Mouse (Mus musculus) forebrain, embryonic 13.5 days (tissue): ENCODE results near the gene 4933428G20Rik. TPM values are rescaled to one million over a fixed set of nuclear protein-coding genes. Genes with fewer than 3 reads are reported as not detected.

Experiments used
- ATAC-seq: fragments of 200-750 bp; cut with Nextera tagmentation; 2 replicates; pipeline ENCODE4 v1.8.0; 2017
- H3K27ac ChIP-seq: fragments of 300-500 bp; sonication (generic); 2 replicates; pipeline ENCODE4 v1.5.1; 2015; ENCODE audit warnings: inconsistent platforms, mild to moderate bottlenecking, moderate library complexity
- H3K27me3 ChIP-seq: fragments of 300-500 bp; sonication (generic); 2 replicates; pipeline ENCODE4 v1.6.1; 2015; ENCODE audit warnings: mild to moderate bottlenecking, inconsistent platforms
- H3K36me3 ChIP-seq: fragments of 300-500 bp; sonication (generic); 2 replicates; pipeline ENCODE4 v1.6.1; 2015; ENCODE audit warnings: mild to moderate bottlenecking, inconsistent platforms; ENCODE audit not compliant: poor library complexity, severe bottlenecking
- H3K4me1 ChIP-seq: fragments of 300-500 bp; sonication (generic); 2 replicates; pipeline ENCODE4 v1.6.1; 2015; ENCODE audit warnings: inconsistent platforms
- H3K4me2 ChIP-seq: fragments of 300-500 bp; sonication (generic); 2 replicates; pipeline ENCODE4 v1.6.1; 2015; ENCODE audit warnings: inconsistent platforms, mild to moderate bottlenecking, moderate library complexity
- H3K4me3 ChIP-seq: fragments of 300-500 bp; sonication (generic); 2 replicates; pipeline ENCODE4 v1.5.1; 2015; ENCODE audit warnings: mild to moderate bottlenecking, inconsistent platforms
- H3K9ac ChIP-seq: fragments of 300-500 bp; sonication (generic); 2 replicates; pipeline ENCODE4 v1.6.1; 2015; ENCODE audit warnings: mild to moderate bottlenecking, inconsistent platforms
- H3K9me3 ChIP-seq: fragments of 300-500 bp; sonication (generic); replicated peaks from 2 replicates; pipeline ENCODE4 v1.6.1; 2016; ENCODE audit warnings: inconsistent platforms
- WGBS: fragments of 180-500 bp; shearing (Covaris S2); methylation state at CpG from one replicate; pipeline ENCODE4 v1.1.7; 2015; 5-methylcytosine and 5-hydroxymethylcytosine counted together
- polyA plus RNA-seq: library from polyadenylated mRNA; unstranded; fragments of >200 nt; fragmentation: Nextera tagmentation; extraction: Ambion mirVana; gene quantifications from 2 replicates; pipeline ENCODE4 v1.2.1, GENCODE M21; 2015

Gene 4933428G20Rik
- polyA plus RNA-seq, 1 experiment from 2014 or later: 0.46 TPM

DNA sequence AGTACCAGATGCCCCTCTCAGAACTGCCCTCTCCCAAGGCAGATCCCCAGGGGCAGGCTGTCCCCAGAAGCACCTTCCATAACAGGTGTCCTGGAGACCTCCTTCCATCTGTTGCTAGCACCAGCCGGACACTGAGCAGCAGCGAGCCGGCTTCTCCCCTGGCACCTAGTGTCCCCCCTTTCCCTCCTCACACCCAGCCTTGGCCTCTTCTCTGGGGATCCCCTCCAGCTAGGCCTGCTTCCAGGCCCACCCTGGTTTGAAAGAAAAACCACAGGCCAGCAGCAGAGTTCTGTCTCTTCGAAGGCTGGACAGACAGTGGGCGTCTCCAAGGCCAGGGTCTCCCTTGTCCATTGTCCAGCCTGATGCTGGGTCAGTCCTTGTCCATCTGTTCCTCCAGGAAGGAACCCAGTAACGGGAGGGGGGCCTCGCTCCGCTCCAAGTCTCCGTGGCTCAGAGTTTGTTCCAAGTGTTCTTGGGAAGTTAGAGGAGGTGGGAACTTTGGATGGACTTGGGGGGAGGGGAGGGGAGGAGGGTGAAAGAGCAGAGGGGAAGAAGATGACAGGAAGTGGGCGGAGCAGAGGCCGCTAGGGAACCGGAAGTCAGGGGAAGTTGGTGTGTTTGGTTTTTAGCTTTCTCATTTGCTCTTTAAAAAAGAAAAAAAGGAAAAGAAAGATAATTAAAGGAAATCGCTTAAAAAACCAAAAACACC, 11.7 kb upstream of the 4933428G20Rik start:
- no peak overlapping the region for H3K27ac ChIP-seq
- WGBS: 59% methylated on average over 13 of the region's 13 CpGs
- no peak for ATAC-seq

GRCm38 (mm10) chr11:97510966-97511660, 11.0 kb upstream of the 4933428G20Rik start:
- Histone ChIP-seq H3K4me3 (no peak overlapping the region), H3K9me3 (no peaks in the 10 kb centered on the region), H3K27ac (peak overlapping the region; percentile 25; the same call in 1 of the 2 replicates), H3K27me3 (no peaks in the 10 kb centered on the region), H3K4me2 (no peak overlapping the region), H3K36me3 (peaks cover 20% of the 10 kb centered on the region), H3K9ac (no peak overlapping the region), H3K4me1 (peaks cover 18% of the 10 kb centered on the region)
- 22% methylated on average over 10 of the region's 10 CpGs for WGBS
- ATAC-seq: no peak

More for the DNA sequence above, 11.7 kb upstream of the 4933428G20Rik start:
- Histone ChIP-seq H3K9ac (no peak overlapping the region), H3K9me3 (no peaks in the 10 kb centered on the region), H3K4me3 (no peak overlapping the region), H3K4me1 (peaks cover 18% of the 10 kb centered on the region), H3K27me3 (no peaks in the 10 kb centered on the region), H3K4me2 (no peak overlapping the region), H3K36me3 (peaks cover 26% of the 10 kb centered on the region)

DNA sequence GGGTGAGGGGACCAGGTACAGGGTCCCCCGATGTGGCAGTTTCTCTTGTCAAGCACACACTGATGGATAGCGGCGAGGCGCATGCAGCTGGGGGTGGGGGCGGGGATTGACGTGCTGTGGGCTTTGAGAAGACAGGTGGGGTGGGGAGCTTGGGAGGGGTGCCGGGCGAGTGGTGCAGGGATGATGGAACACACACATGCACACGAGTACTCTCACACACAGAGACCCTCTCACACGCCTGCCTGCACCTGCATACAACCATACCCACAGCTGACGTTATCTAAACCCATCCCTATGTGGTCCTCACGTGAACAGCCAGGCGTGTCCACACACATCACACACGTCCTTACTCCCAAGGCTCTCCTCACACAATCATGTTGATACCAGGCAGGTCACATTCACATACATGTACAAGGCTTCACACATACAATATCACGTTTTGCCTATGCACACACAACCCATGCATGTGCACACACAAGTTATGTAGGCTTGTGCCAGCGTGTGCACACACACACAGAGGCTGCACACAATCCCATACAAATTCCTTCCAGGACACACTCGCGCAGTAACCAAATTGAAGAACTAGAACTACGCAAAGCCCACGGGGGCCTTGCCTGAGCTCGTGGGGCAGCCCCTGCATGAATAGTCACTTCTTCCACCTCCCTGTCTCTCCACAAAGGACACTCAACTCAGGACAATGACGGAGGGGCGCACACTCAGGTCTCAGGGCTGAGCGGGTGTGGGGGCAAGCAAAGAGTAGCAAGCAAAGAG, 9.8 kb upstream of the 4933428G20Rik start:
- Histone ChIP-seq H3K9ac (0 out of 2 replicates have a peak overlapping the region, but pooled peaks have one; percentile 30), H3K27ac (no peak overlapping the region; the same call in 1 of the 2 replicates), H3K27me3 (no peaks in the 10 kb centered on the region), H3K4me3 (no peak overlapping the region), H3K36me3 (peaks cover 7% of the 10 kb centered on the region), H3K4me1 (peaks cover 18% of the 10 kb centered on the region), H3K4me2 (no peak overlapping the region), H3K9me3 (no peaks in the 10 kb centered on the region)
- ATAC-seq: peak; percentile 38; the same call in 1 of the 2 replicates
- 53% methylated on average over 24 of the region's 24 CpGs for WGBS

DNA sequence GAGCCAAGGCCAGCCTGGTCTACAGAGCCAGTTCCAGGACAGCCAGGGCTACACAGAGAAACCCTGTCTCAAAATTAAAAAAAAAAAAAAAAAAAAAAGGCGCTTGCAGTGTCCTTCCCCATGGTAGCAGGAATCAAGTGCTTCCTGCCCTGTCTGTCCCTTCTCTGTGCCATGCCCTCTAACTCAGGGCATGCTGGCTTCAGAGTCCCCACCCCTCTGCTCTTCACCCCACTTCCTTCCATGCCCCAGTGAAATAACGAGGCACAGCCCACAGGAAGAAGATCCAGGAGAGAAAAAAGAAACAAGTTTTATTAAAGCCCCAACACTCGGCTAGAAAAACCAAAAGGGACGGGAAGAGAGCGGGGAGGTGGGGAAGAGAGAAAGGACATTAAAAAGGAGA, 8.9 kb upstream of the 4933428G20Rik start:
- Histone ChIP-seq H3K36me3 (no peaks in the 10 kb centered on the region), H3K4me1 (peaks cover 18% of the 10 kb centered on the region), H3K27ac (no peak overlapping the region), H3K9ac (no peak overlapping the region), H3K9me3 (no peaks in the 10 kb centered on the region), H3K4me3 (no peak overlapping the region), H3K27me3 (no peaks in the 10 kb centered on the region), H3K4me2 (no peak overlapping the region)
- WGBS: 50% methylated on average over 4 of the region's 5 CpGs
- no peak for ATAC-seq

- no peak overlapping the region for H3K4me2 ChIP-seq
- no peak overlapping the region for H3K4me3 ChIP-seq
- ATAC-seq: no peak
- no peak overlapping the region for H3K27ac ChIP-seq
- no peak overlapping the region for H3K9ac ChIP-seq
- no peaks in the 10 kb centered on the region for H3K9me3 ChIP-seq
- H3K4me1 ChIP-seq: peaks cover 18% of the 10 kb centered on the region
- H3K36me3 ChIP-seq: no peaks in the 10 kb centered on the region
- 90% methylated on average over 3 of the region's 3 CpGs for WGBS
- no peaks in the 10 kb centered on the region for H3K27me3 ChIP-seq
Measured at GRCm38 (mm10) chr11:97508198-97508597, 8.1 kb upstream of the 4933428G20Rik start.

DNA sequence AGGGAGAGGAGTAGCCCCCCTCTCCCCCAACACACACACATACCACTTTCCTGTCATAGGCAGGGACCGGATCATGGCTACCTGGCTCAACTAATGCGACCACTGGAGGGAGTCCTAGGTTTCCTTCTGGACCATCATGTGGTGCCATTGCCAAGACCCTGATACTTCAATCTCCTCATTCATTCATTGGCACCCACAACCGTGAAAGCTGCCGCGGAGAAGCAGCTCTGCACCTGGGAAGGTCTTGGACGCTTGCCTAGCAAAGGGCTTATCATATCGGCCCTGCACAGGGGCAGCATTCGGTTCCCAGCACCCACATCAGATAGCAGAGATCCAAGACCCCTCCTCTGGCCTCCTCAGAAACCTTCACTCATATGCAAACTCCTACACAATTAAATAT, 6.2 kb upstream of the 4933428G20Rik start:
- 59% methylated on average over 8 of the region's 8 CpGs for WGBS
- Histone ChIP-seq H3K36me3 (no peaks in the 10 kb centered on the region), H3K4me2 (no peak overlapping the region), H3K9ac (no peak overlapping the region), H3K4me3 (no peak overlapping the region), H3K27me3 (peaks cover 16% of the 10 kb centered on the region), H3K27ac (no peak overlapping the region), H3K9me3 (no peaks in the 10 kb centered on the region), H3K4me1 (peaks cover 18% of the 10 kb centered on the region)
- ATAC-seq: no peak

DNA sequence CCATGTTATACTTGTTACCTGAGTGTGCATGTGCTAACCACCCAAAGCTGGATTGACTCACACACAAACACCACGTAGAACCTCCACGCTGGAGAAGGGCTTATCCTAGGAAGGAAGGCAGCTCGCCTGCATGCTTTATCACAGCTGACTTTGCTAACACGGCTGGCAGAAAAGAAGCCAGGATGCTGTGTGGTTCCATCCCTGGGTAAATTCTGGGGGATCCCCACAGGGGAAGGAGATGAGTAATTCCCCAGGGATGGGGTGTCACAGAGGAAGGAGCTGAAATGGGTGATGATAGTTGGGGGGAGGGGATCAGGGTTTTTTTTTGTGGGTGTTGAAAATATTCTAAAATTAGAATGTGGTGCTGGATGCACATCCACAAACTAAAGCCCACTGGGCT, 5.6 kb upstream of the 4933428G20Rik start:
- Histone ChIP-seq H3K4me2 (no peak overlapping the region), H3K27me3 (peaks cover 22% of the 10 kb centered on the region), H3K9ac (no peak overlapping the region), H3K4me1 (peaks cover 18% of the 10 kb centered on the region), H3K36me3 (no peaks in the 10 kb centered on the region), H3K9me3 (no peaks in the 10 kb centered on the region), H3K27ac (no peak overlapping the region), H3K4me3 (no peak overlapping the region)
- 85% methylated on average over 4 of the region's 4 CpGs for WGBS
- no peak for ATAC-seq

DNA sequence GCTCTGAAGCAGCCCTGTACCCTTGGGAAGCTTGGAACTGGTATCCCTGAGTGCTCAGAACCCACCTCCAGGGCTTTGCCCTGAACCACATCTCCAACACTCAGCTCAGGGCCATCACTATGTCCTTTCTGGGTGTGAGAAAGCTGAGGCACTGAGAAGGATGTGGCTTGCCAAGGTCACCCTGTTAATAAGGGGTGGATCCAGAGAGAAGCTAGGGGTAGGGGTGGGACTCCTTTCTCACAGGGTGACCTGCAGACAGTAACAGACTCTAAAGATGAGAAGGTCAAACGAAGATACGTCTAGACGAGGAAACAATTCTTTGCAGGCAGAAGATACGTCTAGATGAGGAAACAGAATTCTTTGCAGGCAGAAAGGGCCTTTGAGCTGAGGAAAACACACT, 2.7 kb upstream of the 4933428G20Rik start:
- ATAC-seq: no peak
- Histone ChIP-seq H3K4me1 (peaks cover 13% of the 10 kb centered on the region), H3K9ac (no peak overlapping the region), H3K27me3 (peaks cover 51% of the 10 kb centered on the region), H3K4me2 (no peak overlapping the region), H3K4me3 (no peak overlapping the region), H3K27ac (no peak overlapping the region), H3K9me3 (no peaks in the 10 kb centered on the region), H3K36me3 (peaks cover 3% of the 10 kb centered on the region; the same call in 1 of the 2 replicates)
- 84% methylated on average over 4 of the region's 4 CpGs for WGBS

DNA sequence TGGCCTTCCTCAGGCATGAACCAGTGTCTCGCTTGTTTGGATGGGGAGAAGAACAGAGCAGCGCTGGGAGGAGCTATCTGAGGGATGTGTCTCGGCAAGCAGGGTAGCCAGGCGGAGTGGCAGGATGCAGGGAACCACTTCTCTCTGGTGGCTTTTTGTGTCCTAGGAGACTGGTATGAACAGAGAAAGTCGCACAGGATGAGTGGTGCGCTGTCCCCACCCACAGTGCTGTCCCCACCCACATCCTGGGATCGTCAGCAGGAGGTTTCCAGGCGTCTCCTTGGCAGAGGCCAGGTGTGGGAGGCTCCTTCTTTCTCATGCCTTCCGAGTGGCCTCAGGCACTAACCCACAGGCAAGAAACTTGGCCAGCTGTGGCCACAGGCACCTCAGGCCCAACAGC, 2.2 kb upstream of the 4933428G20Rik start:
- Histone ChIP-seq H3K27ac (no peak overlapping the region), H3K9ac (no peak overlapping the region; the same call in 1 of the 2 replicates), H3K27me3 (peaks cover 56% of the 10 kb centered on the region), H3K4me3 (no peak overlapping the region), H3K36me3 (peaks cover 3% of the 10 kb centered on the region; the same call in 1 of the 2 replicates), H3K9me3 (no peaks in the 10 kb centered on the region), H3K4me1 (peaks cover 13% of the 10 kb centered on the region), H3K4me2 (no peak overlapping the region)
- no peak for ATAC-seq
- WGBS: 38% methylated on average over 9 of the region's 9 CpGs

GRCm38 (mm10) chr11:97500720-97501448, 744 bp upstream of the 4933428G20Rik start:
- H3K27me3 ChIP-seq: peaks cover 66% of the 10 kb centered on the region
- peak; percentile 48 for ATAC-seq
- 5% methylated on average over 47 of the region's 51 CpGs for WGBS
- peaks cover 3% of the 10 kb centered on the region; the same call in 1 of the 2 replicates for H3K36me3 ChIP-seq
- H3K4me2 ChIP-seq: peak overlapping the region; percentile 73
- no peaks in the 10 kb centered on the region for H3K9me3 ChIP-seq
- H3K9ac ChIP-seq: peak overlapping the region; percentile 60
- peak overlapping the region; percentile 43 for H3K4me3 ChIP-seq
- H3K4me1 ChIP-seq: peaks cover 13% of the 10 kb centered on the region
- no peak overlapping the region for H3K27ac ChIP-seq

DNA sequence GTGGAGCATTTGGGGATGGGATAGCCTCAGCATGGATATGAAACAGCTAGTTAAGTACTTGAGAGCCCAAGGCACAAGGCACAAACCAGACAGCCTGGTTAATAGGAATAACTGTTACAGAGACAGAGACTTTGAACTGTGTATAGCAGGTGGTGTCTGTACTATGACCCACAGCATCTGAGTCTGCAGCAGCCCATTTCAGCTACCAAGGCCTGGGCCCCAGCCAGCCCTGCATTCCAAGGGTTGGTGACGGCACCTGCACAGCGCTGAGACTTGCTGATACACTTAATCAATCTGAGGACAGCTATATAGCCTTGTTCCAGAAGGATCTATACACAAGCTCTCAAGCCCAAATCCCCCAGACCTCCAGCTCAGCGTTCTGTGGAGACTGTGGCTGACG, 2.6 kb downstream of the 4933428G20Rik start:
- H3K27me3 ChIP-seq: peaks cover 64% of the 10 kb centered on the region
- no peak overlapping the region for H3K27ac ChIP-seq
- 87% methylated on average over 4 of the region's 4 CpGs for WGBS

More for the DNA sequence above, 2.6 kb downstream of the 4933428G20Rik start:
- no peak for ATAC-seq
- no peak overlapping the region for H3K4me2 ChIP-seq
- no peak overlapping the region for H3K4me3 ChIP-seq
- peaks cover 13% of the 10 kb centered on the region for H3K4me1 ChIP-seq
- no peaks in the 10 kb centered on the region for H3K9me3 ChIP-seq
- no peak overlapping the region for H3K9ac ChIP-seq
- peaks cover 11% of the 10 kb centered on the region for H3K36me3 ChIP-seq
